Mouse (Mus musculus) spleen, adult 2 months (tissue): ENCODE data around the gene Cxcr1.

Experiments used
- CTCF ChIP-seq: fragments of 200-500 bp; IDR thresholded peaks from 2 replicates; pipeline ENCODE4 v1.5.1; 2011; ENCODE audit warnings: mild to moderate bottlenecking, inconsistent platforms; ENCODE audit not compliant: insufficient read depth, insufficient read length, insufficient replicate concordance; ENCODE audit errors: extremely low read depth
- POLR2A ChIP-seq: fragments of 200-500 bp; IDR thresholded peaks from 2 replicates; pipeline ENCODE4 v1.6.1; 2011; ENCODE audit warnings: low read depth, low read length, inconsistent platforms

DNA sequence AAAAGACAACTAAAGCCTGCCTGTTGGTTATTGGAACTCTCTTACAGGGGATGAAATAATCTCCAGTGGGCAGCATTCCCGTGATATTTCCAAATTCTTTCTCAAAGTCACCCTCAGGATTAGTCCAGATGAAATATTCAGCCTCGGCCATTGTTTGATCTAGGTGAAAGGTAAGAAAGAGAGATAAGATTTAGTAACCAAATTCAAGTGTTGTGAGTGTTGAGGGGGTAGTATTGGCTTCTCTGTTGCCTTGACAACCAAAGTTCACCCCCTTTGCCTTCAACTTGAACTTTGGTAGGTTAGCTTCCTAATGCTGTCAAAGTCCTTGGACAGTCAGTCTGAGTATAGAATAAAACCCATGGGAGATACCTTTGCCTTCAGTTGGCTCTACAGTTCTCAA is 1.7 kb downstream of the Cxcr1 start:
- TF ChIP-seq CTCF (no peak), POLR2A (no peak)
